15 mouse cellular contexts compared by ENCODE assay signal in the genomic region with DNA sequence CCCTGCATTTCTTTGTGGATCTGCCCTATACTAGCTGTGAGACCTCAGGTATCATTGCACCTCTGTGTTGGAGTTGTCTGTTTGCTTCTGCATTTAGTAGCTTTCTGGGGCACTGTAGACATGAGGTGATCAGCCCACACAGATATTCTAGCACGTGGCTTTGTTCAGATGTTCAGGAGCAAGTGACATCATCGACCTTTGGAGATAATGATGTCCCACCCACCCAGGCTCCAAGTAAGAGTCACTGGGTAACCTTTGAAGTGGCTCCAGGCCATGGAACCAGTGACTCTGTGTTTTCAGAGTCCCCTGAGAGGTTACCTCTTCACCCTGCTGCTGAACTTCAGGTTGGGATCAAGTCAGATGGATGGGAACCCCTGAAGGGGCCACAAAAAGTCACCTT. TPM values are rescaled to one million over a fixed set of nuclear protein-coding genes. Genes with fewer than 3 reads are reported as not detected.
DNase-seq lines count a peak whose midpoint lies in the region; ATAC-seq and TF ChIP-seq lines count a peak whose summit lies in the region.
"Had no signal": no experiment of that assay in that cellular context is flagged by ENCODE, and none has a peak within 500 bp of the region (broad histone marks: within the 10 kb centered on the region; RNA-seq: fewer than 3 reads in every experiment).

No protein-coding gene starts in this region.

- peaks cover 15% of the 10 kb centered on the region for H3K4me1 ChIP-seq in forebrain, embryonic 11.5 days (replicated peaks; ENCODE audit: control insufficient read depth, insufficient read depth, low read length)

- no peak overlapping the region for H3K9ac ChIP-seq in forebrain, embryonic 11.5 days (ENCODE audit: low read length)
- H3K9ac ChIP-seq: embryonic facial prominence, embryonic 15.5 days; intestine, embryonic 15.5 days had no signal

- H3K4me3 ChIP-seq in layer of hippocampus, adult 2 months: no peak overlapping the region
- H3K4me3 ChIP-seq in forebrain, embryonic 11.5 days (ENCODE audit: low read depth, low read length): no peak overlapping the region
- H3K4me3 ChIP-seq: embryonic facial prominence, embryonic 15.5 days; hindbrain, embryonic 13.5 days; intestine, embryonic 15.5 days; neural tube, embryonic 12.5 days had no signal

- no peak overlapping the region for H3K4me2 ChIP-seq in forebrain, embryonic 11.5 days (ENCODE audit: low read depth, low read length, severe bottlenecking)

- no peaks in the 10 kb centered on the region for H3K9me3 ChIP-seq in forebrain, embryonic 11.5 days (ENCODE audit: control insufficient read depth, low read length)
- H3K9me3 ChIP-seq: embryonic facial prominence, embryonic 15.5 days; forebrain, embryonic 10.5 days; G1E; hindbrain, embryonic 13.5 days; intestine, embryonic 15.5 days; midbrain, embryonic 10.5 days; neural tube, embryonic 12.5 days had no signal

- H3K27me3 ChIP-seq in forebrain, embryonic 11.5 days (ENCODE audit: control insufficient read depth, insufficient read depth, low read length): no peaks in the 10 kb centered on the region
- H3K27me3 ChIP-seq: embryonic facial prominence, embryonic 15.5 days; hindbrain, embryonic 13.5 days; intestine, embryonic 15.5 days; neural tube, embryonic 12.5 days had no signal

- no peak for TF ChIP-seq CTCF in layer of hippocampus, adult 2 months (conservative IDR thresholded peaks at IDR 0.05)

- H3K27ac ChIP-seq in layer of hippocampus, adult 2 months: peak overlapping the region; percentile 80; the same call in 1 of the 2 replicates
- H3K27ac ChIP-seq in forebrain, embryonic 11.5 days (ENCODE audit: low read depth, low read length): no peak overlapping the region
- H3K27ac ChIP-seq: neural tube, embryonic 12.5 days had no signal

- H3K36me3 ChIP-seq in forebrain, embryonic 11.5 days (ENCODE audit: control insufficient read depth, insufficient read depth, low read length): no peaks in the 10 kb centered on the region; the same call in 1 of the 2 replicates
- H3K36me3 ChIP-seq: G1E had no signal

- DNase-seq in layer of hippocampus, adult 2 months (ENCODE audit: low spot score in 2 of 2): no peak
- DNase-seq in layer of hippocampus, postnatal 14 days (ENCODE audit: low spot score in 2 of 2): no peak
- peak; percentile 33 for DNase-seq in thymus, postnatal 14 days
- DNase-seq in thymus, adult 18-20 months: no peak
- peak; percentile 65 for DNase-seq in induced T-regulatory cell, adult 2 months (ENCODE audit: low read depth)
- DNase-seq in forebrain, embryonic 11.5 days (ENCODE audit: low spot score): no peak
- no peak for DNase-seq in lung, postnatal 10 days
- DNase-seq: kidney, adult 9 months had no signal

- WGBS in forebrain, embryonic 11.5 days: 71% methylated on average over 2 of the region's 2 CpGs

- ATAC-seq in forebrain, embryonic 11.5 days (replicated peaks; ENCODE audit: low FRiP score): no peak

RNA-seq across cellular contexts. Expression of gene Dnmt3a, which starts 29.8 kb away (rescaled TPM):
- total RNA-seq in layer of hippocampus, adult 2 months (2021): 10 to 100 TPM; 70.3 to 82.5 TPM
- 100 to 1,000 TPM; 272 to 273 TPM for total RNA-seq in layer of hippocampus, postnatal 14 days (2021)
- 102 and 104 TPM in 2 replicates for polyA plus RNA-seq in forebrain, embryonic 11.5 days (2014; fragmentation: Nextera tagmentation; extraction: Ambion mirVana)

Comparison
In these comparisons a context has a peak if more than half of its experiments do, and no peak if none do; other contexts are left out.
1. DNase-seq: peak in thymus, postnatal 14 days (single experiment) and induced T-regulatory cell, adult 2 months (single experiment); none in layer of hippocampus, adult 2 months (0 of 2), layer of hippocampus, postnatal 14 days (0 of 2), thymus, adult 18-20 months (0 of 2), forebrain, embryonic 11.5 days (single experiment) and lung, postnatal 10 days (single experiment).